In genomic region chr1:185284740-185285139, GRCm38 (mm10) we compare ENCODE assay signal across 7 mouse cellular contexts. TPM values are rescaled to one million over a fixed set of nuclear protein-coding genes. Genes with fewer than 3 reads are reported as not detected.
DNase-seq lines count a peak whose midpoint lies in the region; ATAC-seq and TF ChIP-seq lines count a peak whose summit lies in the region.

No protein-coding gene starts in this region.

- WGBS in neural tube, embryonic 13.5 days = 64% methylated on average over 4 of the region's 4 CpGs
- 38% methylated on average over 4 of the region's 4 CpGs for WGBS in forebrain, postnatal 0 days

- no peak for DNase-seq in neural tube, embryonic 10.5 days (ENCODE audit: extremely low spot score, low spot score)
- peak; percentile 73 for DNase-seq in forebrain, postnatal 0 days
- DNase-seq in kidney, postnatal 25 days = peak; percentile 58 to 82
- no peak for DNase-seq in urinary bladder, postnatal 4 days (ENCODE audit: low spot score in 2 of 2)
- DNase-seq in thymus, postnatal 14 days = no peak

- no peaks in the 10 kb centered on the region for H3K9me3 ChIP-seq in neural tube, embryonic 13.5 days
- H3K9me3 ChIP-seq in forebrain, postnatal 0 days (ENCODE audit: low read length) = no peaks in the 10 kb centered on the region

- 0 out of 2 replicates have a peak overlapping the region, but pooled peaks have one; percentile 52 for H3K27ac ChIP-seq in neural tube, embryonic 13.5 days (replicated peaks)
- H3K27ac ChIP-seq in forebrain, postnatal 0 days (ENCODE audit: low read depth, low read length) = no peak overlapping the region

- no peak overlapping the region for H3K4me3 ChIP-seq in neural tube, embryonic 13.5 days
- no peak overlapping the region for H3K4me3 ChIP-seq in forebrain, postnatal 0 days (ENCODE audit: low read depth, low read length)

- H3K4me1 ChIP-seq in neural tube, embryonic 13.5 days (replicated peaks) = peaks cover 8% of the 10 kb centered on the region; the same call in 1 of the 2 replicates
- no peaks in the 10 kb centered on the region for H3K4me1 ChIP-seq in forebrain, postnatal 0 days (ENCODE audit: insufficient read depth)

- H3K36me3 ChIP-seq in neural tube, embryonic 13.5 days = peaks cover 85% of the 10 kb centered on the region
- peaks cover 70% of the 10 kb centered on the region for H3K36me3 ChIP-seq in forebrain, postnatal 0 days (ENCODE audit: insufficient read depth)

- no peaks in the 10 kb centered on the region for H3K27me3 ChIP-seq in neural tube, embryonic 13.5 days
- H3K27me3 ChIP-seq in forebrain, postnatal 0 days (ENCODE audit: insufficient read depth, low read length) = no peaks in the 10 kb centered on the region

- no peak overlapping the region for H3K9ac ChIP-seq in neural tube, embryonic 13.5 days
- H3K9ac ChIP-seq in forebrain, postnatal 0 days = no peak overlapping the region

- no peak overlapping the region for H3K4me2 ChIP-seq in neural tube, embryonic 13.5 days
- H3K4me2 ChIP-seq in forebrain, postnatal 0 days (ENCODE audit: low read depth) = no peak overlapping the region

- no peak for TF ChIP-seq CTCF in forebrain, postnatal 0 days (IDR thresholded peaks at IDR 0.05; ENCODE audit: low read depth)

- peak; percentile 74 for ATAC-seq in neural tube, embryonic 13.5 days (ENCODE audit: low read depth)
- peak; percentile 62 for ATAC-seq in cerebellum, adult (ENCODE audit: insufficient number of reproducible peaks, low FRiP score, low TSS enrichment)
- ATAC-seq in forebrain, postnatal 0 days = peak; percentile 72

RNA-seq across cellular contexts. Expression of gene Iars2, which starts 44.5 kb away (rescaled TPM):
- polyA plus RNA-seq in neural tube, embryonic 13.5 days (2015; fragmentation: Nextera tagmentation; extraction: Ambion mirVana) = 17.6 and 20.5 TPM in 2 replicates
- total RNA-seq in forebrain, postnatal 0 days (2014; rRNA removed) = 36.9 and 38.1 TPM in 2 replicates
- 9.8 and 15.2 TPM in 2 replicates for polyA plus RNA-seq in forebrain, postnatal 0 days (2015; fragmentation: Nextera tagmentation; extraction: Ambion mirVana)

RNA-seq across cellular contexts. Expression of gene Bpnt1, which starts 47.2 kb away (rescaled TPM):
- 53.5 and 56.1 TPM in 2 replicates for polyA plus RNA-seq in neural tube, embryonic 13.5 days (2015; fragmentation: Nextera tagmentation; extraction: Ambion mirVana)
- 72.6 and 75.0 TPM in 2 replicates for total RNA-seq in forebrain, postnatal 0 days (2014; rRNA removed)
- polyA plus RNA-seq in forebrain, postnatal 0 days (2015; fragmentation: Nextera tagmentation; extraction: Ambion mirVana) = 38.2 and 48.4 TPM in 2 replicates

Comparison
In these comparisons a context has a peak if more than half of its experiments do, and no peak if none do; other contexts are left out.
1. DNase-seq: peak in forebrain, postnatal 0 days (single experiment) and kidney, postnatal 25 days (2 of 2); none in neural tube, embryonic 10.5 days (single experiment), urinary bladder, postnatal 4 days (0 of 2) and thymus, postnatal 14 days (single experiment).
2. Peak in every context shown above with its lines, with median percentiles within 50 percentile points of each other: ATAC-seq.